Mouse (Mus musculus) bone marrow, adult 2 months (tissue): ENCODE results near the gene Tcf23. TPM values are rescaled to one million over a fixed set of nuclear protein-coding genes. Genes with fewer than 3 reads are reported as not detected.

Experiments
- H3K27ac ChIP-seq: fragments of 200-500 bp; 2 replicates; pipeline ENCODE4 v1.5.1; 2012; ENCODE audit warnings: low read depth, mild to moderate bottlenecking, control low read depth, inconsistent platforms, low read length; ENCODE audit not compliant: control insufficient read depth, poor library complexity, insufficient read depth
- H3K4me1 ChIP-seq: fragments of 200-500 bp; 2 replicates; pipeline ENCODE4 v1.6.1; 2011; ENCODE audit warnings: low read length; ENCODE audit not compliant: control insufficient read depth, insufficient read depth
- H3K4me3 ChIP-seq: fragments of 200-500 bp; replicated peaks from 2 replicates; pipeline ENCODE3; 2011; ENCODE audit warnings: mild to moderate bottlenecking, low read depth, low read length, control low read depth; ENCODE audit not compliant: control insufficient read depth
- CTCF ChIP-seq: fragments of 200-500 bp; IDR thresholded peaks from 2 replicates; pipeline ENCODE4 v1.5.1; 2011; ENCODE audit warnings: low read length, control low read depth; ENCODE audit not compliant: control insufficient read depth, insufficient read depth
- POLR2A ChIP-seq: fragments of 200-500 bp; IDR thresholded peaks from 2 replicates; pipeline ENCODE4 v1.6.1; 2011; ENCODE audit warnings: low read depth, mild to moderate bottlenecking, control low read depth, low read length, borderline replicate concordance; ENCODE audit not compliant: control insufficient read depth
- polyA plus RNA-seq: library from polyadenylated mRNA; stranded (reverse); fragments of >200 nt; gene quantifications from 2 replicates; pipeline ENCODE4 v1.2.4, GENCODE M21; 2011; ENCODE audit warnings: low replicate concordance; ENCODE audit not compliant: missing spikeins, insufficient read depth, insufficient read length

The Tcf23 gene
- polyA plus RNA-seq, 1 experiment = not detected

GRCm38 (mm10) chr5:31024641-31025040, 56.2 kb downstream of the Tcf23 start:
- H3K4me3 ChIP-seq = no peak overlapping the region
- H3K27ac ChIP-seq = no peak overlapping the region
- H3K4me1 ChIP-seq = no peaks in the 10 kb centered on the region
- TF ChIP-seq POLR2A (no peak), CTCF (no peak)

Other genes with a start within 250 kb of the Tcf23 start
- gene Mapre3, start 154.0 kb upstream of the Tcf23 start, polyA plus RNA-seq = 1.3 and 2.4 TPM in 2 replicates
- 15.3 and 29.1 TPM in 2 replicates for gene Tmem214, start 100.7 kb upstream of the Tcf23 start, polyA plus RNA-seq
- 5.4 and 6.2 TPM in 2 replicates for gene Agbl5, start 80.0 kb upstream of the Tcf23 start, polyA plus RNA-seq
- gene Ost4, start 60.9 kb upstream of the Tcf23 start, polyA plus RNA-seq = 147 and 148 TPM in 2 replicates
- gene Emilin1, start 55.3 kb upstream of the Tcf23 start, polyA plus RNA-seq = 9.3 and 17.6 TPM in 2 replicates
- 42.6 and 45.4 TPM in 2 replicates for gene Khk, start 47.2 kb upstream of the Tcf23 start, polyA plus RNA-seq
- 1.0 TPM in 1 of 2 replicates, not detected in the other for gene Cgref1, start 23.1 kb upstream of the Tcf23 start, polyA plus RNA-seq
- gene Preb, start 8.3 kb upstream of the Tcf23 start, polyA plus RNA-seq = 138 and 214 TPM in 2 replicates
- gene Atraid, start 79.7 kb downstream of the Tcf23 start, polyA plus RNA-seq = 53.2 and 95.6 TPM in 2 replicates
- gene Slc5a6, start 80.3 kb downstream of the Tcf23 start, polyA plus RNA-seq = 1.6 and 3.6 TPM in 2 replicates
- 9.7 and 21.8 TPM in 2 replicates for gene Cad, start 86.1 kb downstream of the Tcf23 start, polyA plus RNA-seq
- not detected in 2 replicates for gene Dnajc5g, start 137.6 kb downstream of the Tcf23 start, polyA plus RNA-seq
- gene Slc30a3, start 139.6 kb downstream of the Tcf23 start, polyA plus RNA-seq = not detected in 2 replicates
- not detected in 2 replicates for gene Trim54, start 148.1 kb downstream of the Tcf23 start, polyA plus RNA-seq
- gene Ucn, start 170.2 kb downstream of the Tcf23 start, polyA plus RNA-seq = not detected in 2 replicates
- gene Mpv17, start 185.6 kb downstream of the Tcf23 start, polyA plus RNA-seq = 5.3 and 14.4 TPM in 2 replicates
- 2.0 TPM in 1 of 2 replicates, not detected in the other for gene Gm29609, start 211.2 kb downstream of the Tcf23 start, polyA plus RNA-seq
- gene Gtf3c2, start 211.5 kb downstream of the Tcf23 start, polyA plus RNA-seq = 32.1 and 67.3 TPM in 2 replicates
- gene Snx17, start 224.6 kb downstream of the Tcf23 start, polyA plus RNA-seq = 32.5 and 42.0 TPM in 2 replicates
- 21.7 and 57.4 TPM in 2 replicates for gene Eif2b4, start 224.8 kb downstream of the Tcf23 start, polyA plus RNA-seq
- gene Zfp513, start 233.6 kb downstream of the Tcf23 start, polyA plus RNA-seq = 28.8 and 54.0 TPM in 2 replicates